Mouse (Mus musculus): ENCODE results near the gene Pcnp. TPM values are rescaled to one million over a fixed set of nuclear protein-coding genes. Genes with fewer than 3 reads are reported as not detected.
A peak's percentile ranks its signal among the peaks of the same experiment; 100 is the strongest.

Pcnp gene
- total and polyA plus RNA-seq, 3 experiments = 79.1 to 128 (median 88.5) TPM

GRCm38 (mm10) chr16:56037138-56038010 is 7.8 kb upstream of the Pcnp start, which contains the start of gene Trmt10c (continued):
- TF ChIP-seq TAL1 (IDR thresholded peaks at IDR 0.05; ENCODE audit: low read length) (no peak), ZKSCAN1 (IDR thresholded peaks at IDR 0.05; ENCODE audit: low read depth, low read length) (no peak), ZC3H11A (IDR thresholded peaks at IDR 0.05; ENCODE audit: low read depth, low read length) (no peak), HCFC1 (IDR thresholded peaks at IDR 0.05; ENCODE audit: low read depth, low read length) (peak; percentile 90), RCOR1 (IDR thresholded peaks at IDR 0.05; ENCODE audit: low read depth, low read length) (0 out of 2 replicates have a peak, but pooled peaks have one; percentile 39), TBP (IDR thresholded peaks at IDR 0.05; ENCODE audit: low read depth, low read length) (peak; percentile 58), GATA1 (IDR thresholded peaks at IDR 0.05; ENCODE audit: low read depth, low read length) (no peak), GABPA (IDR thresholded peaks at IDR 0.05; ENCODE audit: low read depth, low read length) (no peak), EP300 (IDR thresholded peaks at IDR 0.05; ENCODE audit: low read depth in 1 of 2, low read length in 2 of 2) (no peak; a peak in 1 of 4 replicates), UBTF (IDR thresholded peaks at IDR 0.05; ENCODE audit: borderline replicate concordance, insufficient read depth, low read depth, low read length) (peak; percentile 80; the same call in 1 of the 2 replicates), CHD2 (IDR thresholded peaks at IDR 0.05; ENCODE audit: low read length) (peak; percentile 68), TCF12 (IDR thresholded peaks at IDR 0.05; ENCODE audit: low read depth, low read length) (peak; percentile 72), USF2 (IDR thresholded peaks at IDR 0.05; ENCODE audit: borderline replicate concordance in 1 of 2, insufficient read depth in 1 of 2, low read depth in 1 of 2, low read length in 2 of 2) (no peak), POLR2AphosphoS5 (IDR thresholded peaks at IDR 0.05; ENCODE audit: borderline replicate concordance, low read depth, low read length) (no peak), ETS1 (IDR thresholded peaks at IDR 0.05; ENCODE audit: low read depth, low read length) (peak; percentile 62), CHD1 (IDR thresholded peaks at IDR 0.05; ENCODE audit: low read depth, low read length) (no peak), KAT2A (conservative IDR thresholded peaks at IDR 0.05; ENCODE audit: low read depth, low read length) (no peak; the same call in 1 of the 2 replicates), POLR2AphosphoS2 (IDR thresholded peaks at IDR 0.05; ENCODE audit: low read length) (peak; percentile 90; the same call in 1 of the 2 replicates)

GRCm38 (mm10) chr16:56036501-56036900 is 7.0 kb upstream of the Pcnp start:
- peaks cover 32% of the 10 kb centered on the region for H3K79me2 ChIP-seq (ENCODE audit: control insufficient read depth, insufficient read depth, low read length, poor library complexity)
- no peak overlapping the region for H3K27ac ChIP-seq (ENCODE audit: control insufficient read depth, low read depth, low read length)
- H3K9ac ChIP-seq (ENCODE audit: control insufficient read depth, low read depth, low read length, poor library complexity, severe bottlenecking) = peak overlapping the region; percentile 96
- TF ChIP-seq EP300 (IDR thresholded peaks at IDR 0.05; ENCODE audit: low read depth in 1 of 2, low read length in 2 of 2) (no peak), MYC (IDR thresholded peaks at IDR 0.05; ENCODE audit: low read depth, low read length) (no peak), TBP (IDR thresholded peaks at IDR 0.05; ENCODE audit: low read depth, low read length) (no peak), CTCF (IDR thresholded peaks at IDR 0.05 in 2 of 3, conservative IDR thresholded peaks at IDR 0.05 in 1 of 3; ENCODE audit: control insufficient read depth in 1 of 3, insufficient read depth in 1 of 3, low read depth in 2 of 3, low read length in 3 of 3, poor library complexity in 1 of 3, severe bottlenecking in 1 of 3) (no peak), ZMIZ1 (IDR thresholded peaks at IDR 0.05; ENCODE audit: low read depth, low read length) (no peak), RCOR1 (IDR thresholded peaks at IDR 0.05; ENCODE audit: low read depth, low read length) (no peak)
- DNase-seq (ENCODE audit: low read depth, low spot score) = peak; percentile 59
- H3K36me3 ChIP-seq (ENCODE audit: control insufficient read depth in 1 of 2, insufficient read depth in 2 of 2, low read length in 2 of 2) = peaks cover 14 to 28% of the 10 kb centered on the region in 2 experiments
- no peaks in the 10 kb centered on the region for H3K27me3 ChIP-seq (ENCODE audit: control insufficient read depth in 1 of 2, insufficient read depth in 2 of 2, low read length in 2 of 2)
- peak overlapping the region; percentile 93 to 95 for H3K4me3 ChIP-seq (ENCODE audit: control insufficient read depth in 1 of 2, insufficient read depth in 1 of 2, low read depth in 2 of 2, low read length in 2 of 2)
- H3K4me1 ChIP-seq (ENCODE audit: control insufficient read depth in 1 of 2, insufficient read depth in 2 of 2, low read length in 2 of 2) = peaks cover 0 to 6% of the 10 kb centered on the region in 2 experiments; a peak in 1 of 4 replicates
- H3K9me3 ChIP-seq (replicated peaks; ENCODE audit: insufficient read depth, low read length) = no peaks in the 10 kb centered on the region

Data from MEL (cell line).